Mouse (Mus musculus): Measurements from ENCODE around the gene Hist1h2ah. TPM values are rescaled to one million over a fixed set of nuclear protein-coding genes. Genes with fewer than 3 reads are reported as not detected.

The Hist1h2ah gene
- polyA plus RNA-seq (2012; rRNA removed): 3.6 and 4.4 TPM in 2 replicates

DNA sequence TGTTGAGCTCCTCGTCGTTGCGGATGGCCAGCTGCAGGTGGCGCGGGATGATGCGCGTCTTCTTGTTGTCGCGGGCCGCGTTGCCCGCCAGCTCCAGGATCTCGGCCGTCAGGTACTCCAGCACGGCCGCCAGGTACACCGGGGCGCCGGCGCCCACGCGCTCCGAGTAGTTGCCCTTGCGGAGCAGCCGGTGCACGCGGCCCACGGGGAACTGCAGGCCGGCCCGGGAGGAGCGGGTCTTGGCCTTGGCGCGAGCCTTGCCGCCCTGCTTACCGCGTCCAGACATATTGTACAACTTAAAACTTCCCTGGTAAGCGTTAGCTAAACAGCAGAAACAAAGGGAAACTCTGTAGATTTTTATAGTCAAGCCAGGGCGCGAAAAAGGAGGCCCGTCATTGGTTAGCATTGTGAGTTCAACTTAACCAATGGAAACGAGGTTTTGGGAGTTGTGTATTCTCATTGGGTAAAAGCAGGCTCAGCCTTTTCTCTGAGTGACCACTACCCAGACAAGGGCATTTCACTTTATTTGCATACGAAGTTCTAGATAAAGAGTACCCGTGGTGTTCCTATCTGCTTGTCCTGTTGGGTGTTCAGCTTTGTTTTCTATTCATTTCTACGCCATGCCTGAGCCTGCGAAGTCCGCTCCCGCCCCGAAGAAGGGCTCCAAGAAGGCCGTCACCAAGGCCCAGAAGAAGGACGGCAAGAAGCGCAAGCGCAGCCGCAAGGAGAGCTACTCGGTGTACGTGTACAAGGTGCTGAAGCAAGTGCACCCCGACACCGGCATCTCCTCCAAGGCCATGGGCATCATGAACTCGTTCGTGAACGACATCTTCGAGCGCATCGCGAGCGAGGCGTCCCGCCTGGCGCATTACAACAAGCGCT, at the start of gene Hist1h2ah, which contains the start of gene Hist1h2bk:
Gene Hist1h2ah (minus strand): TSS at position 302 of the 882 bp plus-strand sequence.
Gene Hist1h2bk (plus strand): TSS at position 604 of the 882 bp plus-strand sequence.

DNA sequence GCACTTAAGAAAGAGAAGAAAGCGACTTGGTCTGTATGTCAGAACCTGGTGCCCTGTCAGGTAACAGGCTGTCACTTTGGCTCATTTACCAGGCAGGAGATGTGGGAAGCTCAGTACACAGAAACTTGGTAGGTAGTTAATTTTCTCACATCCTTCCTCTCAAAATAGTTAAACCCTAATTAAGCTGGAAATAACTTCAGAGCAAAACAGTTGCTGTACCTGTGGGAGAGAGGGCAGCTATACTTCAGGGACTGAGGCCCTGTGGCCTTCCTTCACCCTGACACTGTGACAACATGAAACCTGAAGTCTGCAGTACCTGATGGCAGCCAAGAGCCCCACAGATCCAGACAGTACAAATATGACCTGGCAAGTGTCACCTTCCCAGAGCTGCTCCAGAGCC, 48.8 kb upstream of the Hist1h2ah start, which contains the start of gene Vmn1r188:
Gene Vmn1r188 (plus strand): TSS at position 301 of the 400 bp plus-strand sequence.

DNA sequence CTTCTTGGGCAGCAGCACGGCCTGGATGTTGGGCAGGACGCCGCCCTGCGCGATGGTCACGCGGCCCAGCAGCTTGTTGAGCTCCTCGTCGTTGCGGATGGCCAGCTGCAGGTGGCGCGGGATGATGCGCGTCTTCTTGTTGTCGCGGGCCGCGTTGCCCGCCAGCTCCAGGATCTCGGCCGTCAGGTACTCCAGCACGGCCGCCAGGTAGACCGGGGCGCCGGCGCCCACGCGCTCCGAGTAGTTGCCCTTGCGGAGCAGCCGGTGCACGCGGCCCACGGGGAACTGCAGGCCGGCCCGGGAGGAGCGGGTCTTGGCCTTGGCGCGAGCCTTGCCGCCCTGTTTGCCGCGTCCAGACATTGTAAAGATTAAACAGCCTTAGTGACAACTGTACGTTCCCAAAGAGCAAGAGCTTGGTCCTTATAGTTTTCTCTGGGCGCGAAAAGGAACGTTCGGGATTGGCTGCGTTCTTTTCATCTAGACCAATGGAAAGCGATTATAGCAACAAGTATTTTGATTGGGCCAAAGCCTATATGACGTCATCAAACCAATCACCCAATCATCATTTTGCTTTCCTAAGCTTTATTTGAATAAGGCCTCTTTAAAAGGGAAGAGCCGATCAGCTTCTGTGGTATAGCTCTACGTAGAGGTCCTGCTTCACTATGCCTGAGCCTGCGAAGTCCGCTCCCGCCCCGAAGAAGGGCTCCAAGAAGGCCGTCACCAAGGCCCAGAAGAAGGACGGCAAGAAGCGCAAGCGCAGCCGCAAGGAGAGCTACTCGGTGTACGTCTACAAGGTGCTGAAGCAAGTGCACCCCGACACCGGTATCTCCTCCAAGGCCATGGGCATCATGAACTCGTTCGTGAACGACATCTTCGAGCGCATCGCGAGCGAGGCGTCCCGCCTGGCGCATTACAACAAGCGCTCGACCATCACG, 7.5 kb upstream of the Hist1h2ah start, which contains the start of the genes Hist1h2ag and Hist1h2bj:
Gene Hist1h2ag (minus strand): TSS at position 377 of the 935 bp plus-strand sequence.
Gene Hist1h2bj (plus strand): TSS at position 647 of the 935 bp plus-strand sequence.

DNA sequence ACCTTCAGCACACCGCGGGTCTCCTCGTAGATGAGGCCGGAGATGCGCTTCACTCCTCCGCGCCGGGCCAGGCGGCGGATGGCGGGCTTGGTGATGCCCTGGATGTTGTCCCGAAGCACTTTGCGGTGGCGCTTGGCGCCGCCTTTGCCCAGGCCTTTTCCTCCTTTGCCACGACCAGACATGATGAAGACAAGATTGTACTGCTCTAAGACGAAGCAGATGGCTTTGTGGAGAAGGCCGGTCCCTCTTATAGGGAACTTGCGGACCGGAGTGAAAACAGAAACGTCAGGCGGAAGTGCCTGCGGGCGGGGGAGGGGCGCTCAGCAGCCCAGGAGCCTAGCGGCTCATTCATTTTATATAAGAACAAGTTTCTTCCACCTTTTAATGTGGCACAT, 5.8 kb upstream of the Hist1h2ah start, which contains the start of gene Hist1h4i:
Gene Hist1h4i (minus strand): TSS at position 221 of the 395 bp plus-strand sequence.

DNA sequence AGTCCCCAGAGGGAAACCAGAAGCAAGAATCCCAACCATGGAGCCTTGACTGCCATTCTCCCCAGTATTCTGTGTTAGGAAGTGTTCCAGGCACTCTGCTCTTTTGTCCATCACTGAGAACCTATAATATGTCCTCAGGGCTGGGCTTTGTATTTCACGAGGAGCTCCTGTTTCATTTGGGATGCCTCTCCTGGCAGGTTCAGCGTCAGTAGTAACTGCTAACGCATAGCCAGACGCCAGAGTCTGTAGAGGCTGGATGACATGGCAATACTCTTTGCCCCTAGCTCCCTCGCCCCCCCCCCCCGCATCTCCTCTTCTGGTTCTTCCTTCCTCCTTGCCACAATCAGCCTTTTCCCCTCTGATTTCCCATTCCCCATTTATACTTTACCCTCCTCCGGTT, 25.7 kb downstream of the Hist1h2ah start, which contains the start of gene Prss16:
Gene Prss16 (minus strand): TSS at position 101 of the 400 bp plus-strand sequence.

Other genes starting within 250 kb of the Hist1h2ah start
- gene Hist1h2an, start 248.3 kb downstream of the Hist1h2ah start, polyA plus RNA-seq (2012; rRNA removed): 3.5 and 4.0 TPM in 2 replicates
- 1.2 and 2.5 TPM in 2 replicates for gene Hist1h2bp, start 248.1 kb downstream of the Hist1h2ah start, polyA plus RNA-seq (2012; rRNA removed)
- gene Hist1h2bq, start 225.4 kb downstream of the Hist1h2ah start, polyA plus RNA-seq (2012; rRNA removed): 3.5 and 6.3 TPM in 2 replicates
- gene Hist1h2ao, start 225.1 kb downstream of the Hist1h2ah start, polyA plus RNA-seq (2012; rRNA removed): not detected in 2 replicates
- gene Hist1h4m, start 223.8 kb downstream of the Hist1h2ah start, polyA plus RNA-seq (2012; rRNA removed): not detected in 2 replicates
- 19.1 and 27.0 TPM in 2 replicates for gene Hist1h4n, start 203.4 kb downstream of the Hist1h2ah start, polyA plus RNA-seq (2012; rRNA removed)
- 35.2 and 36.1 TPM in 2 replicates for gene Hist1h2ap, start 202.1 kb downstream of the Hist1h2ah start, polyA plus RNA-seq (2012; rRNA removed)
- 2.2 and 6.7 TPM in 2 replicates for gene Hist1h2br, start 201.8 kb downstream of the Hist1h2ah start, polyA plus RNA-seq (2012; rRNA removed)
- gene Zfp184, start 90.5 kb downstream of the Hist1h2ah start, polyA plus RNA-seq (2012; rRNA removed): 0.38 and 0.39 TPM in 2 replicates
- gene Pom121l2, start 54.4 kb downstream of the Hist1h2ah start, polyA plus RNA-seq (2012; rRNA removed): not detected in 2 replicates
- 1.2 and 1.3 TPM in 2 replicates for gene Prss16, start 25.8 kb downstream of the Hist1h2ah start, polyA plus RNA-seq (2012; rRNA removed)
- 6.7 and 11.4 TPM in 2 replicates for gene Hist1h2bk, start 302 bp upstream of the Hist1h2ah start, polyA plus RNA-seq (2012; rRNA removed)
- 42.8 and 103 TPM in 2 replicates for gene Hist1h4i, start 5.8 kb upstream of the Hist1h2ah start, polyA plus RNA-seq (2012; rRNA removed)
- gene Hist1h2ag, start 7.4 kb upstream of the Hist1h2ah start, polyA plus RNA-seq (2012; rRNA removed): 13.6 and 14.3 TPM in 2 replicates
- 7.7 and 11.4 TPM in 2 replicates for gene Hist1h2bj, start 7.6 kb upstream of the Hist1h2ah start, polyA plus RNA-seq (2012; rRNA removed)
- not detected in 2 replicates for gene Vmn1r188, start 48.9 kb upstream of the Hist1h2ah start, polyA plus RNA-seq (2012; rRNA removed)
- gene Vmn1r189, start 70.3 kb upstream of the Hist1h2ah start, polyA plus RNA-seq (2012; rRNA removed): not detected in 2 replicates
- not detected in 2 replicates for gene Vmn1r191, start 148.4 kb upstream of the Hist1h2ah start, polyA plus RNA-seq (2012; rRNA removed)
- gene Vmn1r192, start 155.6 kb upstream of the Hist1h2ah start, polyA plus RNA-seq (2012; rRNA removed): not detected in 2 replicates
- gene Vmn1r193, start 187.6 kb upstream of the Hist1h2ah start, polyA plus RNA-seq (2012; rRNA removed): not detected in 2 replicates
- not detected in 2 replicates for gene Vmn1r194, start 208.6 kb upstream of the Hist1h2ah start, polyA plus RNA-seq (2012; rRNA removed)
- not detected in 2 replicates for gene Vmn1r195, start 235.0 kb upstream of the Hist1h2ah start, polyA plus RNA-seq (2012; rRNA removed)